In the genomic region with DNA sequence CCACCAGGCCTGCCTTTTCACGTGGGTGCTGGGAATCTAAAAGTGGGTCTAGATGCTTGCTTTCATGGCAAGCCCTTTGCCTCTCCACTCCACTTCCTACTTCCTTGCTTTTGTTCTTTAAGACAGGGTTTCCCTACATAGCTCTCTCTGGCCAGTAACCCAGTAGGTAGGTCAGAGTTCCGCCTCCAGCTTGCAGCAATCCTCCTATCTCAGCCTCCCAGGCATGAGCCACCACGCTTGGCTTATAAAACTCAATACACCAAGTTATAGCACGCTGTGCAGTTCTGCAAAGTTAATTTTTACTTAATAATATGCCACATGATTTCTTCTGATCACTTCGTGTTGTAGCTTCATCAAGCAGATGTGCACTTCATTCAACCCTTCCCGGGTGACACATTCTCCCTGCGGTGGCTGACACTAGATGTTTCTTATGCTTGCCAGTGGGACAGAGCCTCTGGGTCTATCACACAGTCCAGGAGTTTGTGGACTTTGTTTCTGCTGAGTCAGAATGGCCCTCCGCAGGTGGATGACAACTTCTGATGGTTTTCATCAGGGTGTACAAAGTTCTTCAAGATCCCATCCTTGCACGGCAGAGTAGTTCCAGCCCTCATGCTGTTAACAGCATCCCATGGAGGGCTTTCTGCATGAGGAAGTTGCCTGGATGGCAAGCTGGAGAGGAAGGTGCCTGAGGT, we compare ENCODE assay signal across 28 mouse cellular contexts. TPM values are rescaled to one million over a fixed set of nuclear protein-coding genes. Genes with fewer than 3 reads are reported as not detected.
DNase-seq lines count a peak whose midpoint lies in the region; ATAC-seq and TF ChIP-seq lines count a peak whose summit lies in the region.
"Had no signal": no experiment of that assay in that cellular context is flagged by ENCODE, and none has a peak within 500 bp of the region (broad histone marks: within the 10 kb centered on the region; RNA-seq: fewer than 3 reads in every experiment).

No protein-coding gene starts in this region.

- no peak overlapping the region for H3K4me3 ChIP-seq in liver, postnatal 0 days (ENCODE audit: low read depth, low read length)
- H3K4me3 ChIP-seq in liver, embryonic 11.5 days (ENCODE audit: low read depth, low read length): no peak overlapping the region
- H3K4me3 ChIP-seq in kidney, postnatal 0 days (replicated peaks; ENCODE audit: low read depth, low read length): no peak overlapping the region
- H3K4me3 ChIP-seq: embryonic facial prominence, embryonic 10.5 days; embryonic facial prominence, embryonic 15.5 days; heart, adult 2 months; heart, embryonic 12.5 days; limb, embryonic 10.5 days; limb, embryonic 15.5 days had no signal

- TF ChIP-seq EP300 in liver, postnatal 0 days (IDR thresholded peaks at IDR 0.05; ENCODE audit: low read depth): no peak

- no peaks in the 10 kb centered on the region for H3K27me3 ChIP-seq in liver, postnatal 0 days (ENCODE audit: insufficient read depth, low read length)
- H3K27me3 ChIP-seq in liver, embryonic 11.5 days (replicated peaks; ENCODE audit: control insufficient read depth, insufficient read depth, low read length): no peaks in the 10 kb centered on the region
- no peaks in the 10 kb centered on the region for H3K27me3 ChIP-seq in kidney, postnatal 0 days (ENCODE audit: insufficient read depth, low read length)
- H3K27me3 ChIP-seq: embryonic facial prominence, embryonic 15.5 days; heart, embryonic 12.5 days; limb, embryonic 15.5 days had no signal

- DNase-seq in heart, adult 11 months: peak; percentile 65
- DNase-seq in heart, postnatal 25 days (ENCODE audit: low spot score): no peak
- DNase-seq in liver, postnatal 0 days: peak; percentile 4
- DNase-seq in liver, embryonic 11.5 days (ENCODE audit: low spot score): no peak
- DNase-seq in kidney, postnatal 0 days (ENCODE audit: low spot score): no peak
- DNase-seq in Muller cell, postnatal 12 days (ENCODE audit: inconsistent ontology term): no peak
- no peak for DNase-seq in cerebellum, adult 9-11 months
- DNase-seq in heart, postnatal 14 days: no peak
- DNase-seq: adrenal gland, postnatal 25 days; cerebellum, adult 18-20 months; cerebellum, postnatal 14 days; gastrocnemius, postnatal 36 days; heart, adult 2 months; layer of hippocampus, adult 9-11 months; lung, embryonic 14.5 days; lung, postnatal 14 days; midbrain, embryonic 14.5 days; right cerebral cortex, postnatal 25 days; spleen, adult 18-20 months; thymus, postnatal 14 days had no signal

- H3K9me3 ChIP-seq in liver, postnatal 0 days (ENCODE audit: low read length): no peaks in the 10 kb centered on the region
- no peaks in the 10 kb centered on the region for H3K9me3 ChIP-seq in liver, embryonic 11.5 days (ENCODE audit: control insufficient read depth, low read length)
- H3K9me3 ChIP-seq in kidney, postnatal 0 days (replicated peaks; ENCODE audit: low read length): no peaks in the 10 kb centered on the region
- H3K9me3 ChIP-seq: embryonic facial prominence, embryonic 10.5 days; embryonic facial prominence, embryonic 15.5 days; G1E; heart, embryonic 12.5 days; limb, embryonic 10.5 days; limb, embryonic 15.5 days had no signal

- intact Hi-C loops in heart, postnatal 25 days (cut with DNase I): no loop called here
- intact Hi-C loops in heart, postnatal 14 days (cut with DNase I): no loop called here

- H3K36me3 ChIP-seq in liver, postnatal 0 days (replicated peaks; ENCODE audit: insufficient read depth, low read length): no peaks in the 10 kb centered on the region
- no peaks in the 10 kb centered on the region for H3K36me3 ChIP-seq in liver, embryonic 11.5 days (ENCODE audit: control insufficient read depth, insufficient read depth, low read length)
- no peaks in the 10 kb centered on the region for H3K36me3 ChIP-seq in kidney, postnatal 0 days (ENCODE audit: insufficient read depth, low read length)
- H3K36me3 ChIP-seq: embryonic facial prominence, embryonic 10.5 days; embryonic facial prominence, embryonic 15.5 days; G1E; heart, embryonic 12.5 days; limb, embryonic 10.5 days; limb, embryonic 15.5 days had no signal

- 71% methylated on average over 9 of the region's 9 CpGs for WGBS in liver, postnatal 0 days (ENCODE audit: insufficient replicate concordance)
- WGBS in liver, embryonic 11.5 days: 78% methylated on average over 9 of the region's 9 CpGs
- WGBS in kidney, postnatal 0 days: 80% methylated on average over 9 of the region's 9 CpGs

- no peak overlapping the region for H3K27ac ChIP-seq in liver, postnatal 0 days (ENCODE audit: low read depth)
- no peak overlapping the region for H3K27ac ChIP-seq in liver, embryonic 11.5 days (ENCODE audit: low read depth, low read length)
- 0 out of 2 replicates have a peak overlapping the region, but pooled peaks have one; percentile 28 for H3K27ac ChIP-seq in kidney, postnatal 0 days
- H3K27ac ChIP-seq: embryonic facial prominence, embryonic 10.5 days; embryonic facial prominence, embryonic 15.5 days; heart, adult 2 months; limb, embryonic 10.5 days; limb, embryonic 15.5 days; liver, embryonic 14.5 days had no signal

- no peaks in the 10 kb centered on the region for H3K4me1 ChIP-seq in liver, postnatal 0 days (ENCODE audit: insufficient read depth)
- H3K4me1 ChIP-seq in liver, embryonic 11.5 days (replicated peaks; ENCODE audit: control insufficient read depth, insufficient read depth, low read length): peaks cover 7% of the 10 kb centered on the region
- no peaks in the 10 kb centered on the region for H3K4me1 ChIP-seq in kidney, postnatal 0 days (replicated peaks; ENCODE audit: insufficient read depth, low read length)
- H3K4me1 ChIP-seq: limb, embryonic 15.5 days had no signal

- no peak for ATAC-seq in liver, postnatal 0 days
- ATAC-seq in liver, embryonic 11.5 days (replicated peaks; ENCODE audit: low FRiP score): no peak
- peak; percentile 83 for ATAC-seq in kidney, postnatal 0 days (replicated peaks; ENCODE audit: low FRiP score, low read depth)
- ATAC-seq: forebrain, embryonic 14.5 days had no signal

- no peak overlapping the region for H3K4me2 ChIP-seq in liver, postnatal 0 days (ENCODE audit: low read depth, low read length)
- H3K4me2 ChIP-seq in liver, embryonic 11.5 days: no peak overlapping the region
- no peak overlapping the region for H3K4me2 ChIP-seq in kidney, postnatal 0 days (ENCODE audit: low read length)
- H3K4me2 ChIP-seq: embryonic facial prominence, embryonic 15.5 days; heart, embryonic 12.5 days; limb, embryonic 15.5 days; lung, embryonic 14.5 days had no signal

- no peak overlapping the region for H3K9ac ChIP-seq in liver, postnatal 0 days (replicated peaks)
- H3K9ac ChIP-seq in liver, embryonic 11.5 days (ENCODE audit: low read depth, low read length): no peak overlapping the region
- no peak overlapping the region for H3K9ac ChIP-seq in kidney, postnatal 0 days (ENCODE audit: low read depth, low read length)
- H3K9ac ChIP-seq: embryonic facial prominence, embryonic 15.5 days; heart, embryonic 12.5 days; limb, embryonic 15.5 days; liver, embryonic 14.5 days; lung, embryonic 14.5 days had no signal

- TF ChIP-seq CTCF in liver, postnatal 0 days (IDR thresholded peaks at IDR 0.05; ENCODE audit: low read depth): no peak
- TF ChIP-seq CTCF in kidney, postnatal 0 days (IDR thresholded peaks at IDR 0.05; ENCODE audit: low read depth): no peak

RNA-seq across cellular contexts. Expression of gene Lysmd4, which starts 16.5 kb away (rescaled TPM):
- 10 to 100 TPM; 16.9 to 21.7 TPM for total RNA-seq in heart, postnatal 25 days (2021)
- 3.6 and 4.2 TPM in 2 replicates for polyA plus RNA-seq in liver, postnatal 0 days (2015; fragmentation: Nextera tagmentation; extraction: Ambion mirVana)
- 6.1 and 6.5 TPM in 2 replicates for polyA plus RNA-seq in liver, embryonic 11.5 days (2014; fragmentation: Nextera tagmentation; extraction: Ambion mirVana)
- 14.3 and 14.9 TPM in 2 replicates for polyA plus RNA-seq in kidney, postnatal 0 days (2015; fragmentation: Nextera tagmentation; extraction: Ambion mirVana)
- total RNA-seq in heart, postnatal 14 days (2021): 10 to 100 TPM; 17.4 to 18.1 TPM

Comparison
In these comparisons a context has a peak if more than half of its experiments do, and no peak if none do; other contexts are left out.
1. DNase-seq: peak in heart, adult 11 months (single experiment) and liver, postnatal 0 days (single experiment); none in heart, postnatal 25 days (single experiment), liver, embryonic 11.5 days (single experiment), kidney, postnatal 0 days (single experiment), Muller cell, postnatal 12 days (single experiment), cerebellum, adult 9-11 months (single experiment) and heart, postnatal 14 days (0 of 2).